Mouse (Mus musculus): ENCODE measurements around the gene Znhit3.
"Not testable (repeated sequence)": the region's sequence is repeated elsewhere in the genome, so short reads cannot be mapped to it uniquely, and the experiment has no call there.

Gene Znhit3

DNA sequence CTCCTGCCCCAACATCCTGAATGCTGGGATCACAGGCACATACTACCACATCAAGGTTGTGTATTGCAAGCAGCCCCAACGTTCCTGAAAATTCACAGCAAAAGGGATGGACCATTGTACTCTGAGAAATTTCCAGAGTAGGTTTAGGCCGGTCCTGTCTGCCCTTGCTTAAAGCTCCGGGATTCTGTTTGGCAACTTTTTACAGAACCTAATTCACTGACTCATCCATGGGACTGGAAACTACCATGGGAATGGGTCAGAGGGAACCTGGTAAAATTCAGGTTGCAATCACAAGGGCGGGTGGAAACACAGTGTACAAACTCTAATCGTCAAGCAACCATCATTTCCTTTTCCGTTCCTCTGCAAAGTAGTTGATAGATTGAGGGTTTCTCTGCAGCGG is 3.8 kb upstream of the Znhit3 start:
- no peak for DNase-seq (ENCODE audit: low spot score)

DNA sequence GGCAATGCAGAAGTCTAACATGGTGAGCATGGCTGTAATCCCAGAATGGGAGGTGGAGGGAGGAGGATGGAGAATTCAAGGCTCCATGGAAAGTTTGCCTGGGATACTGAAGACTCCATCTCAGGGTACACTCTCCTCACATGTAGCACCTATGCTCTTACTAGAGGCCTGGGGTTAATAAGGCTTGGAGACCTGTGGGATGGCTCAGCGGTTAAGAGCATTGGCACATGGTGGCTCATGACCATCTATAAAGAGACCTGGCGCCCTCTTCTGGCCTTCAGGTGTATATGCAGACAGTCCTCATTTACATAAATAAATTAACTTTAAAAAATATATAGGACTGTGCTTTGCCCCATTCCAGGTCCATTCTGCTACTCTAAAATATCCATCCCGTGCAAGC is 3.1 kb upstream of the Znhit3 start:
- DNase-seq (ENCODE audit: low spot score) = peak; percentile 27

DNA sequence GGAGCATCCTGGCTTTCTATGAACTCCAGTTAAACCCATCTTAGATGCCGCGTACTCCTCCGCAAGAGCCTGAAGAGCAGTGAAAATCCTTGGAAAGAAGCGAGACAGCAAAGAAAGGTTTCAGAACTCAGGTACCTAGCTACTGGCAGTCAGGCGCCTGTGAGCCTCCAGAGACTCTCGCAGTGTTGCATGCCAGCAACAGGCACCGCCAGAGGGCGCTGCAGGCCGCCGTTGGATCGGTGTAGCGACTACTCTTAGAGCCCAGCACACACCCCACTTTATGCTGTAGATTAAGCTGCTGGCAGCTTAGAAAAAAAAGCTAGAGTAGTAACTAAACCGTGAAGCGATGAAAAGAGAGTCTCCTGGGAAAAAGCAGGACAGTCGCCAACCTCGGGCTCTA is 2.3 kb upstream of the Znhit3 start:
- DNase-seq (ENCODE audit: low spot score) = peak; percentile 85

- no peak for DNase-seq (ENCODE audit: low spot score)
These were observed 636 bp upstream of the Znhit3 start for GRCm38 (mm10) chr11:84916703-84917300.

DNA sequence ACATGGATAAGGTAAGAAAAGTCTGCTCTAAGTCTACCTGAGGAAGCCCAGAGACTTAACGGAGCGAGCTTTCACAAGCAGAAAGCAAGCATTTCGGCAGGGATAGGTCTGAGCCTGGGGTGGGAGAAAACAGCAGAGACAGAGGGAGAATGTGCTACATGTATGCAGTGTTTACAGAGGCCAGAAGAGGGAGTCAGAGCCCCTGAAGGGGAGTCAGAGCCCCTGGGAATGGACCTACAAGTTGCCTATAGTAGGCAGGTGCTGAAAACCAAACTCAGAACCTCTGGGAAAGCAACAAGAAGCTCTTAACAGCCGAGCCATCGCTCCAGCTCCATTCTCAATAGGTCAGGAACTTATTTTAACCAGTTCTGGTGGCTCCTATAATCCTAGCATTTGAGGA is 1.5 kb downstream of the Znhit3 start:
- no peak for DNase-seq (ENCODE audit: low spot score)

DNA sequence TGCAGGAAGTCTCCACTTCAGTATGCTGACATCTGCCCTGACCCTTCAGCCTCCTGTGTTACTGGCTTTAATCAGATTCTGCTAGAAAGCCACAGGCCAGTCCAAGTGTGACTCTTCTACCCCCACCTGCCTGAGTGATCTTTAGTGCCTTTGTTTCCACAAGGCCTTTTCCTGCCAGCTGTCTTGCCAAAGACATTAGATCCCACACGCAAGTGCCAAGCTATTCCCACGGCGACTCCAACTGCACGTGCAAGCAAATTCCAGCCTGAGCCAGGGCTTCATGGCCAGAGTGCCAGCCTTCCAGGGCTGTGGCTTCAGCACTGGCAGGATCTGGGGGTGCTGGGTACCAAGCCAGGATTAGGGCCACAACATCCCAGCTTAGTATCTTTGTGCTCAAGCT is 5.8 kb downstream of the Znhit3 start:
- no peak for DNase-seq (ENCODE audit: low spot score)

- no peak for DNase-seq (ENCODE audit: low spot score)
These were observed 7.7 kb downstream of the Znhit3 start for GRCm38 (mm10) chr11:84908480-84908879.

- no peak for DNase-seq (ENCODE audit: low spot score)
These were observed 9.1 kb downstream of the Znhit3 start for GRCm38 (mm10) chr11:84907081-84907480.

- DNase-seq (ENCODE audit: low spot score) = no peak
These were observed 11.5 kb downstream of the Znhit3 start for GRCm38 (mm10) chr11:84904597-84905144.

- no peak for DNase-seq (ENCODE audit: low spot score)
These were observed 23.1 kb downstream of the Znhit3 start for GRCm38 (mm10) chr11:84893113-84893512.

DNA sequence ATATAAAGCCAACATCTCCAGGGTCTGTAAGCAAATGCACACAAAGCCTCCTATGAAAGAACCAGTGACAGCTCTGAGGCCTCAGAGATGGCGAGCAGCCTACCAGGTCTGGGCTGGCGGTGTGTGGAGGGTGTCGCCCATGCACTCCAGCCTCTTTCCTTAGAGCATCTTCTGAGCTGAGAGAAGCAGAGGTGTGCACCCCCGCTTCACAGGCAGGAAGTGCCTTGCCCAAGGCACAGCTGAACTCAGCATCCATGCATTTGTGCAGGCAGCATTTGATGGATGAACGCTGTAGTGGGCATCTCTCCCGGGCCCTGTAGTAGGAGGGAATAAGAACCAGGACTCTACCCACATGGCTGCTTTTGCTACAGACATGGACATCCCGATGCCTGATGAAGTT is 24.5 kb downstream of the Znhit3 start:
- DNase-seq (ENCODE audit: low spot score) = no peak

GRCm38 (mm10) chr11:84889492-84889891 is 26.7 kb downstream of the Znhit3 start:
- DNase-seq (ENCODE audit: low spot score) = no peak

- no peak for DNase-seq (ENCODE audit: low spot score)
These were observed 28.1 kb downstream of the Znhit3 start for GRCm38 (mm10) chr11:84888025-84888424.

- no peak for DNase-seq (ENCODE audit: low spot score)
These were observed 29.2 kb downstream of the Znhit3 start for GRCm38 (mm10) chr11:84886767-84887511.

GRCm38 (mm10) chr11:84886236-84886635 is 29.9 kb downstream of the Znhit3 start:
- DNase-seq (ENCODE audit: low spot score) = no peak

GRCm38 (mm10) chr11:84885238-84885637 is 30.9 kb downstream of the Znhit3 start:
- no peak for DNase-seq (ENCODE audit: low spot score)

- DNase-seq (ENCODE audit: low spot score) = no peak
These were observed 33.8 kb downstream of the Znhit3 start for GRCm38 (mm10) chr11:84882346-84882745.

- DNase-seq (ENCODE audit: low spot score) = no peak
These were observed 35.2 kb downstream of the Znhit3 start for GRCm38 (mm10) chr11:84880971-84881370.

- DNase-seq (ENCODE audit: low spot score) = peak; percentile 60
These were observed 35.7 kb downstream of the Znhit3 start for GRCm38 (mm10) chr11:84880465-84880961.

- DNase-seq (ENCODE audit: low spot score) = peak; percentile 82
These were observed 36.2 kb downstream of the Znhit3 start, which contains the start of the genes Myo19 and Pigw for GRCm38 (mm10) chr11:84879772-84880464. Gene Myo19 (plus strand): TSS chr11:84880148. Gene Pigw (minus strand): TSS chr11:84880285.

- no peak for DNase-seq (ENCODE audit: low spot score)
These were observed 37.0 kb downstream of the Znhit3 start for GRCm38 (mm10) chr11:84879007-84879771.

DNA sequence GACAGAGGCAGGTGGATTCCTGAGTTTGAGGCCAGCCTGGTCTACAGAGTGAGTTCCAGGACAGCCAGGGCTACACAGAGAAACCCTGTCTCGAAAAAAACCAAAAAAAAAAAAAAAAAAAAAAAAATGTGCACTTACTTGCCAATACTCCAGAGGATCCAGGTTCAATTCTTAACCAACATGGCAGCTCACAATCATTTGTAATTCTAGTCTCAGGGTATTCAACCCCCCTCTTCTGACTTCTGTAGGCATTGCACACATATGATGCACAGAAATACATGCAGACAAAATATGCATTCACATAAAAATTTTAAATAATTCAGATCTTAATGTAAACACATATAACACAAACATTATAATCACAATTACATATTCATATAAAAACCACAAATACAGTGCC is 40.1 kb downstream of the Znhit3 start:
- not testable (repeated sequence) for DNase-seq (ENCODE audit: low spot score)
